Mouse (Mus musculus): ENCODE measurements around the gene Rbms1.

Gene Rbms1

GRCm38 (mm10) chr2:60808822-60809221 lies 154.2 kb downstream of the Rbms1 start:
- no peak for DNase-seq (ENCODE audit: low spot score)

GRCm38 (mm10) chr2:60807341-60808195 lies 155.4 kb downstream of the Rbms1 start:
- no peak for DNase-seq (ENCODE audit: low spot score)

DNA sequence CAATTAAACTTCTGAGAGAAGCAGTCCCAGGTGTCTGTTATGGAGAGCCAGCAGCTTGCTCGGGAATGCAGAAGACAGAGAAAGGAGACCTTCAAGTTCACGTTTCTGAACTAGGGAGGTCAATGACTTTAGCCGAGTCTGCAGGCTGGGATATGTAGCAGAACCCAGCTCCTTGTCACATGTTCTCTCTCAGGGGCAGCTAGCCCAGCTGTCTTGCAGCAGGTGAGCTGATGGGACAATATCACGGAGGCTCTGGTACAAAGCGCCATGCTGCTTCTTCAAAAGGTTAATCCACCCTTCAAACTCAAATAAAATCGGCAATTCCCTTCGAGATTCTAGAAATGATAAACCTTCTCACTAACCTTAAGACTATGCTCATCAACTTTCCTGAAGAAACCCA lies 158.2 kb downstream of the Rbms1 start:
- no peak for DNase-seq (ENCODE audit: low spot score)

DNA sequence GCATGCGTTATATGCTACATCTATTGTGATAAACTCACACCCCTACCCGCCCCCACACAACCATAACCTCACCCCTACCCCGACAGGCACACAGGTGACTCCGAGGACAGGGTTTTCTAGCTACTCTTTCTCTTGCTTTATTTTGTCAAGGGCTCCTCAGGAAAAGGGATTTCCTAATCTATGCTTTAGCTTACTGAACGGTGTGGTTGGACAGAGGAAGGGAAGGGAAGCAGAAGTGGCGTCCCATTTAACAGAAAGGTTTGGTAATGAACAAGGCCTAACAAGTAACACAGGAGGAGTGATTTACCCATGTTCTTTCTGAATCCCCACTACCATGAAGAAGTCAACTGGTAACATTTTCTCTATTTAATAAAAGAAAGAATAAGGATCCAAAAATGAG lies 159.6 kb downstream of the Rbms1 start:
- no peak for DNase-seq (ENCODE audit: low spot score)

DNA sequence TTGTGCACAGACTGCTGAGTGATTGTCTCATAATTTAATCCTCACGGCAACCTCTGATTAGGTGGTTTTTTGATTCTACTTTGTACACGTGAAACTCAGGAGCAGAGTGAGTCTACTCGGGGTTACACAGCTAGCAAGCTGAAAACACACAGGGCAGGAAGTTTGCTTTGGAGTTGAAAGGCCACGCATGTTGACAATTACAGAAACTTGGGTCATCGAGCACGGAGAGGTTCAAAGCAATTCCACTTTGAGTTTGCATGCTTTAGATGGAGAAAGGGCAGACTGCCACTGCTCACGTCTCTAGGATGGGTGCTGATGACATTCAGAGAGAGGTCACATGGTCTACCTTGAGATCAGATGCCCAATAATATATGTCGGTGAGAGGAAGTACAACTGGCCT lies 160.2 kb downstream of the Rbms1 start:
- no peak for DNase-seq (ENCODE audit: low spot score)

- DNase-seq (ENCODE audit: low spot score) = no peak
These were observed 160.8 kb downstream of the Rbms1 start for GRCm38 (mm10) chr2:60802191-60802590.

DNA sequence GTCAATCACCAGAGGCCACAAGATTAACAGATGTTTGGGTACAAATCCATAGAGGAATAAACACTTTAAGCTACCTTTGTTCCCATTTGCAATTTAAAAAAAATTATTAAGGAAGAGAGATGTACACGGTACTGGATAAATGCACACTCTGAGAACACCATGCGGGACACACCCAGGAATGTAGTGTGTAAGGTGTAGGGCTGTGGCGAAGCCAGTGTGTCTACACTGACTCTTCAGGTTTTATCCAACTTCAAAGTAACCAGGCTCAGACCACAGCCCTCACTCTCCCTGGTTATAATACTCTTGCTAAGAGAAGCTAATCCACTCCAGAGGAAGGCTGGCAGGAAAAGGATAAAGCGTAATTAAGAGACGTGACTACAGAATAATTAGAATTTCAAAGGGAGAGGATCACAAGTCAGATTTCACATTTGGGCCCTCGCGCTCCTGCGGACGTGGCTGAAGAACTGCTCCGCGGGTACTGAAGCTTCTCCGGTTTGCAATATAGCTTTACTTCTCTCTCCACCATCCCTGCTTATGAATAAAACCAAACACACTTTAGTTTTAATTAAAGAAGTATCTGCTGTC lies 161.3 kb downstream of the Rbms1 start:
- no peak for DNase-seq (ENCODE audit: low spot score)

GRCm38 (mm10) chr2:60800921-60801558 lies 162.0 kb downstream of the Rbms1 start:
- DNase-seq (ENCODE audit: low spot score) = no peak

- DNase-seq (ENCODE audit: low spot score) = no peak
These were observed 163.2 kb downstream of the Rbms1 start for GRCm38 (mm10) chr2:60799816-60800215.

GRCm38 (mm10) chr2:60798767-60799529 lies 164.0 kb downstream of the Rbms1 start:
- DNase-seq (ENCODE audit: low spot score) = no peak

DNA sequence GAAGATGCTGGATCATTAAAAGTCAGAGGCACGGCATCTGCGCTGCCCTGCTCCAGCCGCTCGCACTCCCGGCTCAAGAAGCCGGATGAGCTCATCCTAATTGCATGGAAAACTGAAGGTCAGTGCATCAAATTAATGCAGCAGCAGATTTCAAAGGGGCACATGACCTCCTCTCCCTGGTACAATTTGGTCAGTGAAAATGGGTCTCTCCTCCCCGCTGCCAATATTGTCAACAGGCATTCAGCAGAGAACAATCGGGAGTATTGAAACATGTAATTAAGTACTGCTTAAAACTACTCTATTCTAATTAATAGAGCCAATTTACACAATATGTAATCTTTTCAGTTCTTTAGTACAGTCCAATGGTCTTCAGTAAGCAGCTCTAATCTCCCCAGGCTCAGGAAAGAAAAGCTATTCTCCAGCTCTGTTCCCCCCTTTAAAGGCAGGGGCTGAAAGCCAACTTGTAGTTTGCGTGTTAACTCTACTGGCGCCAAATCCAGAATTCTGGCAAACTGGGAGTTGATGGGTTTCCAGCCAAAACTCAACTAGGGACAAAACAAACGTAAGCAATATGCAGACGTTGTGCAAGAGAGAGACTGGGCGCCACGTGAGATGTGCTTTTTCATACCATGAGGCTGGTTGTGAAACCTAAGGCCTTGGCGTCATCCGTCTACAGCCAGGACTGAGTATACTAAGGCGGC lies 165.9 kb downstream of the Rbms1 start:
- DNase-seq (ENCODE audit: low spot score) = no peak

DNA sequence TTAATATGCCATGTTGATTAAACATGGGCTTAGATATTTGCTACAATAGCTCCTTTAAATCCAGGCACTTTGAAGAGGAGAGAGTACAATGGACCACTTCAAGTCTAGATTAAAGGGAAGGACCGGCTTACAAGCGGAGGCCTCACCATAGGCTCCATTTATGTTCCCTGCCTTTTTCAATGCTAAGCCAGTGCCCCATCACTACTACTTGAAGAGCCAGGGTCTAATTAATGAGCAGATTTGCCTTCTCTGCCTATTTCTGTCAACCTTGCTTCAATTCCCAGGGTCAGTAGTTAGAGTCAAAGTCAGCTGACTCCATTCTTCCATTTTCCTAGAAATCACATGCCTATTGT lies 166.4 kb downstream of the Rbms1 start:
- DNase-seq (ENCODE audit: low spot score) = no peak

DNA sequence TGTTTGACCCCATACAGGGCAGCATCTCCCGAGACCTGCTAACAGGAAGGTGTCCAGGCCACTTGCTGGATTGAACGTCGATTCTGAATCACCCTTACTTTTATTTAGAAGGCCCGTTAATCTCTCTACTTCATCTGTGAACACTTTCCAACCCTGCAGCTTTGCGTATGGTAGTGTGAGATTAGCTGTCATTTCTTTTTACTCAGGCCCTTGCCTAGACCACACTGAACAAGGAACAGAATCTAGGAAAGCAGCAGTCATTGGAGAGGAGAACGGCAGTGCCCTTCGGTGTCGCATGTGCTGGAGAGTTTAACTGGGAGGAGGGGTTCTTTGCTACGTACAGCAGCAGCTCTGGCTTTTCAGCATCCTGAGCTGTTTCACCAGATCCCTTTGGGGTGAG lies 167.1 kb downstream of the Rbms1 start:
- no peak for DNase-seq (ENCODE audit: low spot score)

- DNase-seq (ENCODE audit: low spot score) = no peak
These were observed 170.5 kb downstream of the Rbms1 start for GRCm38 (mm10) chr2:60792506-60792905.

DNA sequence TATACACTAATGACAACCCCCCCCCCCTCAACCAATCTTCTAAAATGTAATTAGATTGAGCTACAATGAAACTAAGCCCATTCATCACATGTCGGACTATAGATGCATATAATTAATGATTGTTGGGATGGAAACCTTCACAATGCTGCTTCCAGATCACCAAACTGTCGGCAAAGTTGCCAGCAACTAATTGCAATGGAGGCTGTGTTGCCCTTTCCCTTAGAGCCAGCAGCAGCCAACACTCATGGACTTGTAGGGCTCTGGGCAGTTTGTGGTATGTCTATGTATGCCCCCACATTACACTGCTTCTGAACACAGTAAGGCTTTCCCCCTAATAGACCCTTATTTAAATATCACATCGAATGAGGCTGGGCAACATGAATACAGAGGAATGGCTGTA lies 173.9 kb downstream of the Rbms1 start:
- no peak for DNase-seq (ENCODE audit: low spot score)

DNA sequence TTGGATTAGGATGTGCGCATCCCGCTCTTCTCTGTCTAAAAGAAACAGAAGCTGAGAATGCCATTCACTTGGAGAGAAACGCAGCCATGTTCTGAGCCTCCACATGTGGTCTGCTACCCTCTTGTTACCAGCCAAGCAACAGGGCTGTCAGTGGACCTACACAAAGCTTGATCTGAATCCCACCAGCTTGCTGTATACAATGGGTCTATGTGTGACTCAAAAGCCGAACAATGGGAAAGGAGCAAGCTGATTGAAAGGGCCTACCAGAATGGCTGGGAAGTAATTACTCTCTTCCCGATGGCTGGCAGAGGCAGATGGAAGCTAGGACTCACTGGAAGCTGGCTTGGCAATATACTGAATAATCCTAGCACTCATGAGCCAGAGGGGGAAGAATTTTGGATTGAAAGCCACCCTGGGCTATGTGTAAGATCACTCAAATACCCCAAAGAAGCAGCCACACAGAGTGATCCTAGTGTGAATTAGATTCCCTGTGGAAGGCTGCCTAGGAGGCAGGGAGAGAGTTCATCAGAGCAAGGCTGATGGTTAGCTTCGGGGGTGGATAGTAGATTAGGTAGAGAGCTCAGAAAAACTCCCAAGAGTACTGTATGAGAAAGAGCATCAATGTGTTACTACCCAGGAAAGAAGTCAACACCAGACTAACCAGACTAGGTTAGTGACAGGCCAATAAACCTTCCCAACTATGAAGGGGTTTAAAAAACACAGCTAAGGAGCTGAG lies 174.7 kb downstream of the Rbms1 start:
- no peak for DNase-seq (ENCODE audit: low spot score)

- DNase-seq (ENCODE audit: low spot score) = no peak
These were observed 175.9 kb downstream of the Rbms1 start for GRCm38 (mm10) chr2:60787088-60787487.

GRCm38 (mm10) chr2:60786289-60786688 lies 176.7 kb downstream of the Rbms1 start:
- no peak for DNase-seq (ENCODE audit: low spot score)

GRCm38 (mm10) chr2:60774501-60774900 lies 188.5 kb downstream of the Rbms1 start:
- no peak for DNase-seq (ENCODE audit: low spot score)

- DNase-seq (ENCODE audit: low spot score) = no peak
These were observed 189.4 kb downstream of the Rbms1 start for GRCm38 (mm10) chr2:60773592-60773991.

GRCm38 (mm10) chr2:60766420-60766819 lies 196.6 kb downstream of the Rbms1 start:
- DNase-seq (ENCODE audit: low spot score) = no peak

All from urinary bladder, postnatal 10 days (tissue).